Mouse (Mus musculus): ENCODE measurements around the gene Cry2.

GRCm38 (mm10) chr2:92459921-92460707 lies 26.3 kb upstream of the Cry2 start, which contains the start of gene Slc35c1:
- TF ChIP-seq CTCF (IDR thresholded peaks at IDR 0.05; ENCODE audit: control insufficient read depth, insufficient read depth, low read length) (no peak), POLR2A (IDR thresholded peaks at IDR 0.05; ENCODE audit: borderline replicate concordance, control insufficient read depth, low read depth, low read length) (peak; percentile 67; the same call in 1 of the 2 replicates)
